Mouse (Mus musculus): ENCODE data around the gene Ppp1r1c. TPM values are rescaled to one million over a fixed set of nuclear protein-coding genes. Genes with fewer than 3 reads are reported as not detected.

Ppp1r1c gene
- polyA plus RNA-seq, 1 experiment, result not detected

- Histone ChIP-seq H3K4me2 (ENCODE audit: low read depth) (no peak overlapping the region), H3K79me2 (ENCODE audit: control insufficient read depth, insufficient read depth) (no peaks in the 10 kb centered on the region), H3K4me3 (no peak overlapping the region), H3ac (ENCODE audit: control insufficient read depth, insufficient read length) (no peak overlapping the region), H3K36me3 (ENCODE audit: control insufficient read depth, insufficient read depth) (no peaks in the 10 kb centered on the region), H3K27me3 (ENCODE audit: control insufficient read depth, insufficient read depth, insufficient read length) (no peaks in the 10 kb centered on the region)
- no peak for TF ChIP-seq REST (IDR thresholded peaks at IDR 0.05; ENCODE audit: insufficient read depth, insufficient read length)
Measured at GRCm38 (mm10) chr2:79717846-79718245, 10.3 kb downstream of the Ppp1r1c start.

GRCm38 (mm10) chr2:79722415-79722814 is 14.8 kb downstream of the Ppp1r1c start:
- Histone ChIP-seq H3K36me3 (ENCODE audit: control insufficient read depth, insufficient read depth) (no peaks in the 10 kb centered on the region), H3K79me2 (ENCODE audit: control insufficient read depth, insufficient read depth) (no peaks in the 10 kb centered on the region), H3K4me2 (ENCODE audit: low read depth) (no peak overlapping the region), H3ac (ENCODE audit: control insufficient read depth, insufficient read length) (no peak overlapping the region), H3K27me3 (ENCODE audit: control insufficient read depth, insufficient read depth, insufficient read length) (no peaks in the 10 kb centered on the region), H3K4me3 (no peak overlapping the region)
- no peak for TF ChIP-seq MYOD1 (IDR thresholded peaks at IDR 0.05; ENCODE audit: control insufficient read depth in 1 of 3, insufficient read length in 2 of 3, low read depth in 2 of 3)
- TF ChIP-seq SRF (IDR thresholded peaks at IDR 0.05; ENCODE audit: control insufficient read depth, insufficient read length, low read depth), result no peak
- no peak for TF ChIP-seq CEBPB (IDR thresholded peaks at IDR 0.05; ENCODE audit: insufficient read depth, poor library complexity, severe bottlenecking)
- no peak for TF ChIP-seq REST (IDR thresholded peaks at IDR 0.05; ENCODE audit: insufficient read depth, insufficient read length)
- TF ChIP-seq USF1 (IDR thresholded peaks at IDR 0.05; ENCODE audit: low read depth), result no peak
- no peak for TF ChIP-seq POLR2A (IDR thresholded peaks at IDR 0.05; ENCODE audit: insufficient read length, low read depth)
- TF ChIP-seq TCF12 (IDR thresholded peaks at IDR 0.05; ENCODE audit: insufficient read depth, poor library complexity, severe bottlenecking), result no peak
- no peak for TF ChIP-seq MAX (IDR thresholded peaks at IDR 0.05; ENCODE audit: low read depth)
- no peak for TF ChIP-seq E2F4 (IDR thresholded peaks at IDR 0.05; ENCODE audit: insufficient read depth)
- TF ChIP-seq POLR2AphosphoS2 (IDR thresholded peaks at IDR 0.05; ENCODE audit: insufficient read length, low read depth), result no peak
- TF ChIP-seq MYOG (IDR thresholded peaks at IDR 0.05; ENCODE audit: control insufficient read depth in 1 of 3, insufficient read depth in 1 of 3, insufficient read length in 2 of 3, low read depth in 2 of 3), result no peak
- no peak for TF ChIP-seq TCF3 (IDR thresholded peaks at IDR 0.05; ENCODE audit: insufficient read length, low read depth)

- Histone ChIP-seq H3ac (ENCODE audit: control insufficient read depth, insufficient read length) (no peak overlapping the region), H3K27me3 (ENCODE audit: control insufficient read depth, insufficient read depth, insufficient read length) (no peaks in the 10 kb centered on the region), H3K36me3 (ENCODE audit: control insufficient read depth, insufficient read depth) (no peaks in the 10 kb centered on the region), H3K4me3 (no peak overlapping the region), H3K79me2 (ENCODE audit: control insufficient read depth, insufficient read depth) (no peaks in the 10 kb centered on the region), H3K4me2 (ENCODE audit: low read depth) (no peak overlapping the region)
- no peak for TF ChIP-seq MYOG (IDR thresholded peaks at IDR 0.05; ENCODE audit: control insufficient read depth in 1 of 3, insufficient read depth in 1 of 3, insufficient read length in 2 of 3, low read depth in 2 of 3)
- no peak for TF ChIP-seq MAX (IDR thresholded peaks at IDR 0.05; ENCODE audit: low read depth)
- no peak for TF ChIP-seq REST (IDR thresholded peaks at IDR 0.05; ENCODE audit: insufficient read depth, insufficient read length)
- TF ChIP-seq POLR2A (IDR thresholded peaks at IDR 0.05; ENCODE audit: insufficient read length, low read depth), result no peak
- no peak for TF ChIP-seq TCF12 (IDR thresholded peaks at IDR 0.05; ENCODE audit: insufficient read depth, poor library complexity, severe bottlenecking)
- no peak for TF ChIP-seq SRF (IDR thresholded peaks at IDR 0.05; ENCODE audit: control insufficient read depth, insufficient read length, low read depth)
Measured at GRCm38 (mm10) chr2:79738958-79739357, 31.4 kb downstream of the Ppp1r1c start.

- TF ChIP-seq USF1 (IDR thresholded peaks at IDR 0.05; ENCODE audit: low read depth) (no peak), CEBPB (IDR thresholded peaks at IDR 0.05; ENCODE audit: insufficient read depth, poor library complexity, severe bottlenecking) (no peak), MYOD1 (IDR thresholded peaks at IDR 0.05; ENCODE audit: control insufficient read depth in 1 of 3, insufficient read length in 2 of 3, low read depth in 2 of 3) (no peak), POLR2AphosphoS2 (IDR thresholded peaks at IDR 0.05; ENCODE audit: insufficient read length, low read depth) (no peak), POLR2A (IDR thresholded peaks at IDR 0.05; ENCODE audit: insufficient read length, low read depth) (no peak), SRF (IDR thresholded peaks at IDR 0.05; ENCODE audit: control insufficient read depth, insufficient read length, low read depth) (no peak), MAX (IDR thresholded peaks at IDR 0.05; ENCODE audit: low read depth) (no peak), TCF12 (IDR thresholded peaks at IDR 0.05; ENCODE audit: insufficient read depth, poor library complexity, severe bottlenecking) (no peak), E2F4 (IDR thresholded peaks at IDR 0.05; ENCODE audit: insufficient read depth) (no peak), MYOG (IDR thresholded peaks at IDR 0.05; ENCODE audit: control insufficient read depth in 1 of 3, insufficient read depth in 1 of 3, insufficient read length in 2 of 3, low read depth in 2 of 3) (no peak), TCF3 (IDR thresholded peaks at IDR 0.05; ENCODE audit: insufficient read length, low read depth) (no peak)
- no peaks in the 10 kb centered on the region for H3K27me3 ChIP-seq (ENCODE audit: control insufficient read depth, insufficient read depth, insufficient read length)
- H3K4me2 ChIP-seq (ENCODE audit: low read depth), result no peak overlapping the region
- no peak overlapping the region for H3K4me3 ChIP-seq
- H3K36me3 ChIP-seq (ENCODE audit: control insufficient read depth, insufficient read depth), result no peaks in the 10 kb centered on the region
- no peaks in the 10 kb centered on the region for H3K79me2 ChIP-seq (ENCODE audit: control insufficient read depth, insufficient read depth)
- H3ac ChIP-seq (ENCODE audit: control insufficient read depth, insufficient read length), result no peak overlapping the region
Measured at GRCm38 (mm10) chr2:79741966-79742365, 34.4 kb downstream of the Ppp1r1c start.

- Histone ChIP-seq H3K27me3 (ENCODE audit: control insufficient read depth, insufficient read depth, insufficient read length) (no peaks in the 10 kb centered on the region), H3K4me3 (no peak overlapping the region), H3K79me2 (ENCODE audit: control insufficient read depth, insufficient read depth) (no peaks in the 10 kb centered on the region), H3ac (ENCODE audit: control insufficient read depth, insufficient read length) (no peak overlapping the region), H3K36me3 (ENCODE audit: control insufficient read depth, insufficient read depth) (no peaks in the 10 kb centered on the region), H3K4me2 (ENCODE audit: low read depth) (no peak overlapping the region)
- TF ChIP-seq MAX (IDR thresholded peaks at IDR 0.05; ENCODE audit: low read depth) (no peak), MYOG (IDR thresholded peaks at IDR 0.05; ENCODE audit: control insufficient read depth in 1 of 3, insufficient read depth in 1 of 3, insufficient read length in 2 of 3, low read depth in 2 of 3) (no peak), SRF (IDR thresholded peaks at IDR 0.05; ENCODE audit: control insufficient read depth, insufficient read length, low read depth) (no peak), E2F4 (IDR thresholded peaks at IDR 0.05; ENCODE audit: insufficient read depth) (no peak), TCF12 (IDR thresholded peaks at IDR 0.05; ENCODE audit: insufficient read depth, poor library complexity, severe bottlenecking) (no peak), CEBPB (IDR thresholded peaks at IDR 0.05; ENCODE audit: insufficient read depth, poor library complexity, severe bottlenecking) (no peak), REST (IDR thresholded peaks at IDR 0.05; ENCODE audit: insufficient read depth, insufficient read length) (no peak), POLR2AphosphoS2 (IDR thresholded peaks at IDR 0.05; ENCODE audit: insufficient read length, low read depth) (no peak), MYOD1 (IDR thresholded peaks at IDR 0.05; ENCODE audit: control insufficient read depth in 1 of 3, insufficient read length in 2 of 3, low read depth in 2 of 3) (no peak), USF1 (IDR thresholded peaks at IDR 0.05; ENCODE audit: low read depth) (no peak), TCF3 (IDR thresholded peaks at IDR 0.05; ENCODE audit: insufficient read length, low read depth) (no peak), POLR2A (IDR thresholded peaks at IDR 0.05; ENCODE audit: insufficient read length, low read depth) (no peak)
Measured at GRCm38 (mm10) chr2:79744164-79744563, 36.6 kb downstream of the Ppp1r1c start.
